Mouse (Mus musculus): Measurements from ENCODE around the gene Cyp2s1. TPM values are rescaled to one million over a fixed set of nuclear protein-coding genes. Genes with fewer than 3 reads are reported as not detected.

The Cyp2s1 gene
- polyA plus RNA-seq, 1 experiment: not detected

GRCm38 (mm10) chr7:25805631-25806343 lies 10.9 kb downstream of the Cyp2s1 start:
- Histone ChIP-seq H3K4me1 (ENCODE audit: control insufficient read depth, insufficient read depth, low read length) (no peaks in the 10 kb centered on the region), H3K27ac (ENCODE audit: control insufficient read depth, insufficient read depth, low read depth, low read length, poor library complexity) (no peak overlapping the region), H3K4me3 (replicated peaks; ENCODE audit: control insufficient read depth, low read depth, low read length) (no peak overlapping the region)
- peak; percentile 18; the same call in 1 of the 2 replicates for TF ChIP-seq CTCF (IDR thresholded peaks at IDR 0.05; ENCODE audit: control insufficient read depth, insufficient read depth, low read length)
- TF ChIP-seq POLR2A (IDR thresholded peaks at IDR 0.05; ENCODE audit: borderline replicate concordance, control insufficient read depth, low read depth, low read length): no peak
- 25% methylated on average over 21 of the region's 21 CpGs for WGBS

DNA sequence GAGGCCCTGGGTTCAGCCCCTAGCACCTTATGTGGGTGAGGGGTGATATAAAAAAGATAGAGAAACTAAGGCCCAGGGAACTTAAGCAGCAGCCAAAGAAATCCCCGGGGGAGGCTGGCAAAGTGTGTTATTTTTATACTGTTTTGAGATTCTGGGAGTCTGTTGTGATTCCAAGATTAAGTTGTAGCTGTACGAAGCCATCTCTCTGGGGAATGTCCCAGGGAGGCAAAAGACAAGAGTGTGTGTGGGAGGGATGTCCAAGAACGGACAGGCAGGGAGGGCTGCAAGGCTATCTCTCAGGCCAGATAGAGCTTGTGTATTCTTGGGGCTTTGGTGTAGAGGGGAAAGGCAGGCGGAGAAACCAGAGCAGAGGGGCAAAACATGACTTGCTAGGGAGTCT lies 11.9 kb downstream of the Cyp2s1 start:
- WGBS: 66% methylated on average over 4 of the region's 4 CpGs
- H3K27ac ChIP-seq (ENCODE audit: control insufficient read depth, insufficient read depth, low read depth, low read length, poor library complexity): no peak overlapping the region
- H3K4me1 ChIP-seq (ENCODE audit: control insufficient read depth, insufficient read depth, low read length): no peaks in the 10 kb centered on the region
- H3K4me3 ChIP-seq (replicated peaks; ENCODE audit: control insufficient read depth, low read depth, low read length): no peak overlapping the region
- TF ChIP-seq CTCF (IDR thresholded peaks at IDR 0.05; ENCODE audit: control insufficient read depth, insufficient read depth, low read length) (no peak), POLR2A (IDR thresholded peaks at IDR 0.05; ENCODE audit: borderline replicate concordance, control insufficient read depth, low read depth, low read length) (no peak)

DNA sequence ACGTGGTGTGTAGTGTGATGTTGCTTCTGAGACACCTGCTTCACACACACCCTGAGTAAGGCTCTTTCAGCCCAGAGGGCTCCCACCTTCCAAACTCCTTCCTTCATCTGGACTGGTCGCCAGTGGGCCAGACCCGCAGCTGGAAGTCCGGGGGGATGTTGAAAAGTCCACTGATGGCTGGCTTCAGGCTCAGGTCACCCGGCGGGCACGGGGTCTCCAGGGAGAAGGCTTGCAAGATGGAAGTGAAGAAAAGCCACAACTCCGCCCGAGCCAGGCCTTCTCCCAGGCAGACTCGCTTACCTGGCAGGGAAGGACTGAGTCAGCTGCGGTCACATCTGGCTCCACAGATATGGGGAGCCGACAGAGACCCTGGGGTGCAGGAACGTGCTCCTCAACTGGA lies 13.3 kb downstream of the Cyp2s1 start:
- H3K4me3 ChIP-seq (replicated peaks; ENCODE audit: control insufficient read depth, low read depth, low read length): no peak overlapping the region
- H3K4me1 ChIP-seq (ENCODE audit: control insufficient read depth, insufficient read depth, low read length): no peaks in the 10 kb centered on the region
- H3K27ac ChIP-seq (ENCODE audit: control insufficient read depth, insufficient read depth, low read depth, low read length, poor library complexity): no peak overlapping the region
- 89% methylated on average over 13 of the region's 13 CpGs for WGBS
- TF ChIP-seq CTCF (IDR thresholded peaks at IDR 0.05; ENCODE audit: control insufficient read depth, insufficient read depth, low read length): no peak
- TF ChIP-seq POLR2A (IDR thresholded peaks at IDR 0.05; ENCODE audit: borderline replicate concordance, control insufficient read depth, low read depth, low read length): no peak

DNA sequence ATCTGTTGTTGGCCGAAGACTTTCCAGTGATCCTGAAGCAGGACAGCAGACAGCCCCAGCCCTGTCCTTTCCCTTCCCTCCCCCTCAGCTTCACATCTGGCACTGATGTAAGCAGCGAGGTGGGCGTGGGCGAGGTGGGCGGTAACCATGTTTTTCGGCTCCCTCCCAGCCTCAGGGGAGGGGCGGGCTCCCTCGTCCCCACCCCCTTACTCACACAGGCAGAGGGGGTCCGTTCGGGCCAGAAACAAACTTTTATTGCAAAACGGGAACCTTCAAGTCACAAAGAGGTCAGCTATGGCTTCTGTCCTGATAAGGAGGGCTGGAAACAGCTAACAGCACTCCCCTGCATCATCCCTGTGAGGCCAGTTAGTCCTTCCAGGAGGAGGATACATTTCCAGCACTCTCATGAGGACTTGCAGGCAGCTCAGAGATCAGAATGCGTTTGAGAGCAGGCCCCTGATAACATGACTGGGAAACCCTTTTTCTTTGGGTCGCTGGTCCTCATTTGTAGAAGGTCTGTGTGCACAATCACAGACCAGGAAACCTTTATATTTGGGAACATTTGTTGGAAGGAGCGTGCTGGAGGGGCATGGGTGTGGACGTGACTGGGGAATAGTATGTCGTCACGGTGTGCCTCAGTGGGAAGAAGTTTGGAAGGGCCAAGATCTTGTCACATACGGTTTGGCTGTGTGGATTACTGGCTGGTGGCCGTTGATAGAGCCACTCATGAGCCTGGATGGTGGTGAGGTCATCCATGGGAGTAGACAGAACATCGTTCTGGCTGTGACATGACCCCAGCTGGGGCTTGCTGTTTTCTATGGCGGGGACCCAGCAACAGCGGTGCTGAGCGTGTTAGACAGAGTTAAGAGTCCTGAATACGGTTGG lies 14.2 kb downstream of the Cyp2s1 start:
- TF ChIP-seq POLR2A (IDR thresholded peaks at IDR 0.05; ENCODE audit: borderline replicate concordance, control insufficient read depth, low read depth, low read length) (no peak), CTCF (IDR thresholded peaks at IDR 0.05; ENCODE audit: control insufficient read depth, insufficient read depth, low read length) (no peak)
- WGBS: 59% methylated on average over 24 of the region's 24 CpGs
- Histone ChIP-seq H3K4me3 (replicated peaks; ENCODE audit: control insufficient read depth, low read depth, low read length) (no peak overlapping the region), H3K27ac (ENCODE audit: control insufficient read depth, insufficient read depth, low read depth, low read length, poor library complexity) (no peak overlapping the region), H3K4me1 (ENCODE audit: control insufficient read depth, insufficient read depth, low read length) (no peaks in the 10 kb centered on the region)

- WGBS: 89% methylated on average over 6 of the region's 6 CpGs
These were observed 15.7 kb downstream of the Cyp2s1 start for GRCm38 (mm10) chr7:25801031-25801430.

GRCm38 (mm10) chr7:25799369-25799768 lies 17.3 kb downstream of the Cyp2s1 start:
- Histone ChIP-seq H3K4me3 (replicated peaks; ENCODE audit: control insufficient read depth, low read depth, low read length) (no peak overlapping the region), H3K27ac (ENCODE audit: control insufficient read depth, insufficient read depth, low read depth, low read length, poor library complexity) (no peak overlapping the region), H3K4me1 (ENCODE audit: control insufficient read depth, insufficient read depth, low read length) (no peaks in the 10 kb centered on the region)
- WGBS: 88% methylated on average over 1 of the region's 1 CpGs
- TF ChIP-seq POLR2A (IDR thresholded peaks at IDR 0.05; ENCODE audit: borderline replicate concordance, control insufficient read depth, low read depth, low read length): no peak
- no peak for TF ChIP-seq CTCF (IDR thresholded peaks at IDR 0.05; ENCODE audit: control insufficient read depth, insufficient read depth, low read length)

More at GRCm38 (mm10) chr7:25801031-25801430, 15.7 kb downstream of the Cyp2s1 start:
- H3K27ac ChIP-seq (ENCODE audit: control insufficient read depth, insufficient read depth, low read depth, low read length, poor library complexity): no peak overlapping the region
- no peak overlapping the region for H3K4me3 ChIP-seq (replicated peaks; ENCODE audit: control insufficient read depth, low read depth, low read length)
- H3K4me1 ChIP-seq (ENCODE audit: control insufficient read depth, insufficient read depth, low read length): no peaks in the 10 kb centered on the region
- no peak for TF ChIP-seq CTCF (IDR thresholded peaks at IDR 0.05; ENCODE audit: control insufficient read depth, insufficient read depth, low read length)
- TF ChIP-seq POLR2A (IDR thresholded peaks at IDR 0.05; ENCODE audit: borderline replicate concordance, control insufficient read depth, low read depth, low read length): no peak

DNA sequence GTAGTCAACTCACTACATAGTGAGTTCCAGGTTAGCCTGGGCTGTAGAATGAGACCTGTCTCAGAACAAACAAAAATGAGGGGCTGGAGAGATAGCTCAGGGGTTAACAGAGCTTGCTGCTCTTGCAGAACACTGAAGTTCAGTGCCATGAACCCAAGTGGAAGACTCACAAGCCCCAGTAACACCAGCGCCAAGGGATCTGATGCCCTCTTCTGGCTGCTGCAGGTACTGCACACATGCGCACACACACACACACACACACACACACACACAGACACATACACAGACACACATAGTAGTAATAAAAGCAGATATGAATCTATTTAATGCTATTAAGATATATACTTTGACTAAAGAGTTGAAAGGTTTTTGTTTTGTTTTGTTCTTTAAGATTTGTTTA lies 18.2 kb downstream of the Cyp2s1 start:
- 86% methylated on average over 2 of the region's 2 CpGs for WGBS
- no peak for TF ChIP-seq CTCF (IDR thresholded peaks at IDR 0.05; ENCODE audit: control insufficient read depth, insufficient read depth, low read length)
- TF ChIP-seq POLR2A (IDR thresholded peaks at IDR 0.05; ENCODE audit: borderline replicate concordance, control insufficient read depth, low read depth, low read length): no peak

GRCm38 (mm10) chr7:25794775-25795174 lies 21.9 kb downstream of the Cyp2s1 start:
- H3K4me1 ChIP-seq (ENCODE audit: control insufficient read depth, insufficient read depth, low read length): no peaks in the 10 kb centered on the region
- H3K27ac ChIP-seq (ENCODE audit: control insufficient read depth, insufficient read depth, low read depth, low read length, poor library complexity): no peak overlapping the region
- no peak for TF ChIP-seq POLR2A (IDR thresholded peaks at IDR 0.05; ENCODE audit: borderline replicate concordance, control insufficient read depth, low read depth, low read length)
- no peak for TF ChIP-seq CTCF (IDR thresholded peaks at IDR 0.05; ENCODE audit: control insufficient read depth, insufficient read depth, low read length)
- 70% methylated on average over 8 of the region's 8 CpGs for WGBS
- no peak overlapping the region for H3K4me3 ChIP-seq (replicated peaks; ENCODE audit: control insufficient read depth, low read depth, low read length)

More for the DNA sequence above, 18.2 kb downstream of the Cyp2s1 start:
- Histone ChIP-seq H3K4me1 (ENCODE audit: control insufficient read depth, insufficient read depth, low read length) (no peaks in the 10 kb centered on the region), H3K27ac (ENCODE audit: control insufficient read depth, insufficient read depth, low read depth, low read length, poor library complexity) (no peak overlapping the region), H3K4me3 (replicated peaks; ENCODE audit: control insufficient read depth, low read depth, low read length) (no peak overlapping the region)

Measured in bone marrow, adult 2 months (tissue).